Mouse (Mus musculus): ENCODE data around the gene Rab5b.

DNA sequence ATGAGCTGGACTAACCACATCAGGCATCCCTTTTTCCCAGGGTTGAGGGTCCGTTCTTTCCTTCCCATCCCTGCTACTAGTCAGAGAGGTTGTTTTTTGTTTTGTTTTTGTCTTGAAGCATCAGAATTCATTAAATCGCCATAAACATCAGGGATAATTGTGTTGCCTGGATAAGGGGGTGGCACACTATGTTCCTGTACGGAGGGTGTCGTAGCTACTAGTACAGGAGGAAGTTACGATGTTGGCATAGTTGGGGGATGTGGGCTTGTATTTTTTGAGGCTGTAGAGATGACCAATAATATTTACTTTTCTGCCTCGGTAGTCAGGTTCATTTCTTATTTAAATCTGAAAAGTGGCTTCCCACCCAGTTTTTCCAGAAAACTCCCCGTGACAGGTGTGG, 47.2 kb upstream of the Rab5b start:
- no peak for TF ChIP-seq POLR2A (IDR thresholded peaks at IDR 0.05; ENCODE audit: control insufficient read depth, extremely low read depth, insufficient read depth, low read length, poor library complexity)
- no peak for TF ChIP-seq CTCF (IDR thresholded peaks at IDR 0.05; ENCODE audit: borderline replicate concordance, control insufficient read depth, extremely low read depth, insufficient read depth, low read length, poor library complexity)

Measured in thymus, adult 2 months (tissue).